Mouse (Mus musculus) effector memory CD4-positive, alpha-beta T cell, adult 7 months (primary cell): ENCODE data around the gene Tbc1d10c. TPM values are rescaled to one million over a fixed set of nuclear protein-coding genes. Genes with fewer than 3 reads are reported as not detected.

ENCODE experiments used
- polyA plus RNA-seq: library from polyadenylated mRNA; unstranded; fragments of 100-300 nt; shearing (Covaris generic); gene quantifications from one replicate; pipeline ENCODE4 v1.2.1, GENCODE M21; 2017

Gene Tbc1d10c
- 416 TPM for polyA plus RNA-seq

GRCm38 (mm10) chr19:4190831-4191334 is at the start of gene Tbc1d10c:
TSS of gene Tbc1d10c (minus strand) at chr19:4191284.

GRCm38 (mm10) chr19:4231253-4232185 is 40.4 kb upstream of the Tbc1d10c start, which contains the start of gene Pold4:
TSS of gene Pold4 (plus strand) at chr19:4231899.

GRCm38 (mm10) chr19:4214071-4214770 is 23.1 kb upstream of the Tbc1d10c start, which contains the start of the genes Clcf1 and AC109138.7:
TSS of gene Clcf1 (plus strand) at chr19:4214238.
TSS of gene AC109138.7 (plus strand) at chr19:4214357.

GRCm38 (mm10) chr19:4201291-4201909 is 10.3 kb upstream of the Tbc1d10c start, which contains the start of gene Rad9a:
TSS of gene Rad9a (minus strand) at chr19:4201662.

GRCm38 (mm10) chr19:4191528-4192250 is 605 bp upstream of the Tbc1d10c start, which contains the start of gene Ppp1ca:
TSS of gene Ppp1ca (plus strand) at chr19:4192065.

GRCm38 (mm10) chr19:4175368-4175947 is 15.6 kb downstream of the Tbc1d10c start, which contains the start of gene Carns1:
TSS of gene Carns1 (minus strand) at chr19:4175479.

GRCm38 (mm10) chr19:4162646-4163542 is 28.2 kb downstream of the Tbc1d10c start, which contains the start of gene Rps6kb2:
TSS of gene Rps6kb2 (minus strand) at chr19:4163354.

GRCm38 (mm10) chr19:4153232-4153654 is 37.8 kb downstream of the Tbc1d10c start, which contains the start of gene Ptprcap:
TSS of gene Ptprcap (plus strand) at chr19:4153604.

GRCm38 (mm10) chr19:4148491-4148806 is 42.6 kb downstream of the Tbc1d10c start, which contains the start of gene Coro1b:
TSS of gene Coro1b (plus strand) at chr19:4148619.

GRCm38 (mm10) chr19:4143759-4144268 is 47.3 kb downstream of the Tbc1d10c start, which contains the start of gene Cabp4:
TSS of gene Cabp4 (minus strand) at chr19:4144033.

GRCm38 (mm10) chr19:4139446-4139845 is 51.6 kb downstream of the Tbc1d10c start, which contains the start of gene Gpr152:
TSS of gene Gpr152 (plus strand) at chr19:4139787.

Other genes starting within 250 kb of the Tbc1d10c start
- gene Aldh3b3, start 232.6 kb downstream of the Tbc1d10c start, polyA plus RNA-seq: 0.29 TPM
- gene Aldh3b2, start 219.0 kb downstream of the Tbc1d10c start, polyA plus RNA-seq: not detected
- gene Acy3, start 204.7 kb downstream of the Tbc1d10c start, polyA plus RNA-seq: not detected
- not detected for gene Tbx10, start 198.5 kb downstream of the Tbc1d10c start, polyA plus RNA-seq
- gene Nudt8, start 190.7 kb downstream of the Tbc1d10c start, polyA plus RNA-seq: 12.7 TPM
- gene Gm49405, start 190.7 kb downstream of the Tbc1d10c start, polyA plus RNA-seq: 0.85 TPM
- 2.1 TPM for gene Doc2g, start 188.0 kb downstream of the Tbc1d10c start, polyA plus RNA-seq
- 109 TPM for gene Ndufv1, start 178.5 kb downstream of the Tbc1d10c start, polyA plus RNA-seq
- 392 TPM for gene Gstp1, start 153.3 kb downstream of the Tbc1d10c start, polyA plus RNA-seq
- not detected for gene Gstp2, start 145.3 kb downstream of the Tbc1d10c start, polyA plus RNA-seq
- gene Gstp3, start 131.7 kb downstream of the Tbc1d10c start, polyA plus RNA-seq: 42.6 TPM
- not detected for gene Cabp2, start 109.7 kb downstream of the Tbc1d10c start, polyA plus RNA-seq
- 550 TPM for gene Cdk2ap2, start 94.1 kb downstream of the Tbc1d10c start, polyA plus RNA-seq
- 224 TPM for gene Pitpnm1, start 91.3 kb downstream of the Tbc1d10c start, polyA plus RNA-seq
- gene Aip, start 65.4 kb downstream of the Tbc1d10c start, polyA plus RNA-seq: 157 TPM
- not detected for gene Gpr152, start 51.5 kb downstream of the Tbc1d10c start, polyA plus RNA-seq
- gene Cabp4, start 47.3 kb downstream of the Tbc1d10c start, polyA plus RNA-seq: not detected
- 214 TPM for gene Coro1b, start 42.7 kb downstream of the Tbc1d10c start, polyA plus RNA-seq
- 375 TPM for gene Ptprcap, start 37.7 kb downstream of the Tbc1d10c start, polyA plus RNA-seq
- gene Rps6kb2, start 27.9 kb downstream of the Tbc1d10c start, polyA plus RNA-seq: 57.9 TPM
- gene Carns1, start 15.8 kb downstream of the Tbc1d10c start, polyA plus RNA-seq: 13.1 TPM
- 774 TPM for gene Ppp1ca, start 781 bp upstream of the Tbc1d10c start, polyA plus RNA-seq
- gene Rad9a, start 10.4 kb upstream of the Tbc1d10c start, polyA plus RNA-seq: 28.5 TPM
- gene Clcf1, start 23.0 kb upstream of the Tbc1d10c start, polyA plus RNA-seq: 40.7 TPM
- gene AC109138.7, start 23.1 kb upstream of the Tbc1d10c start, polyA plus RNA-seq: not detected
- 59.6 TPM for gene Pold4, start 40.6 kb upstream of the Tbc1d10c start, polyA plus RNA-seq
- gene Ssh3, start 77.9 kb upstream of the Tbc1d10c start, polyA plus RNA-seq: 0.32 TPM
- gene Ankrd13d, start 91.9 kb upstream of the Tbc1d10c start, polyA plus RNA-seq: 7.9 TPM
- gene Grk2, start 114.9 kb upstream of the Tbc1d10c start, polyA plus RNA-seq: 205 TPM
- gene Kdm2a, start 207.0 kb upstream of the Tbc1d10c start, polyA plus RNA-seq: 59.0 TPM
- 6.9 TPM for gene Rhod, start 248.1 kb upstream of the Tbc1d10c start, polyA plus RNA-seq